Mouse (Mus musculus) NIH3T3 (cell line): Measurements from ENCODE around the gene Ndufa8.
A peak's percentile ranks its signal among the peaks of the same experiment; 100 is the strongest.

Experiments
- DNase-seq: peaks from one replicate; pipeline ENCODE4 v3.0.0-alpha.2; 2012; ENCODE audit warnings: low read depth

Ndufa8 gene

GRCm38 (mm10) chr2:36048164-36048563 is 1.0 kb downstream of the Ndufa8 start:
- no peak for DNase-seq

GRCm38 (mm10) chr2:36040872-36041271 is 8.3 kb downstream of the Ndufa8 start:
- DNase-seq = no peak

DNA sequence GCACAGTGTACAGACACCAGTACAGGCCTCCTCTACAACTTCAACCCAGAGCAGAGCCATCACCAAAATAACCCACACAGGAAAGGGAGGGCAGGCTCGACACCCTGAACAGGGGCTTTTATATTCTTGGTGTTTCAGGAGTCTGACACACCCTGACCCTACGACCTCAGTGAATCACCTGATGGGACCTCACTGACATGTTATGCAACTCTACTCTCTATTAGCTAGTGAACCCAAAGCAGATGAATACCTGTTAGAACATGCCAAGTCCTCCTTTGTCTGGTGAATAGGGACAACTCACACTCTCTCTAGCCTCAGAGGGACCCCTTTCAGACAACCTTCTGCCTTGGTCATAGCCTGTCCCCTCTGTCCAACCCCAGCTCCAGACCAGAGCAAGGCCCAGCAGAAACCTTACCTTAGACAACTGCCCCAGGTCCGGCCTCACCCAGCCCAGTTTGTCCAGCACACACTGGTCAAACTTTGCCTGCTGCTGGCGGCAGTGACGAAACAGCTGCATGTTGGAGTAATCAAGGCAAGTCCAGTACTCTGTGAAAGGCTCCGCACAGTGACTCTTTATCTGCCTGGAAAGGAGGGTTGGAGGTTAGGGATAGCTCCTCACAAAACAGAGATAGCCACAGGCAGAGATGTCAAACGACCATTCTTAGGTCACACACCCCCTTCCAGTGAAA is 9.8 kb downstream of the Ndufa8 start:
- no peak for DNase-seq

- DNase-seq = peak; percentile 11
These were observed 13.7 kb downstream of the Ndufa8 start for GRCm38 (mm10) chr2:36035413-36036081.

DNA sequence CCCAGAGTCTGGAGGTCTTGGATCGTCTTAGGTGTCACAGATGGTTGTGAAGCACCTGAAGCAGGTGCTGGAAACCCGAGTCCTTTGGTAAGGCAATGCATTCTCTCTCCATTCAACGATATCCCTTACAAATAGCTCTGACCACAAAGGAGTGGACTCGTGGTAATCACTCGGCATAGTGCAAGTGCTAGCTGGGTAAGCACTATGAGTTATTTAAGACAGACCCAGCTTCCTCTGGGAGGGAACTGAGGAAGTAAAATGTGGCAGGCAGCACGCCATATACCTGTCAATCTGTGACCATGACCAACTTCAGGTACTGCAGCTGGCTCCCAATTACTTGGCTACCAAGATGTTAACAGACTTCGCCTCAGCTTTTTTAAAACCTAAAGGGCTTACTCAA is 14.3 kb downstream of the Ndufa8 start:
- DNase-seq = no peak

- no peak for DNase-seq
These were observed 15.2 kb downstream of the Ndufa8 start for GRCm38 (mm10) chr2:36033966-36034365.

- DNase-seq = no peak
These were observed 16.3 kb downstream of the Ndufa8 start for GRCm38 (mm10) chr2:36032884-36033283.

DNA sequence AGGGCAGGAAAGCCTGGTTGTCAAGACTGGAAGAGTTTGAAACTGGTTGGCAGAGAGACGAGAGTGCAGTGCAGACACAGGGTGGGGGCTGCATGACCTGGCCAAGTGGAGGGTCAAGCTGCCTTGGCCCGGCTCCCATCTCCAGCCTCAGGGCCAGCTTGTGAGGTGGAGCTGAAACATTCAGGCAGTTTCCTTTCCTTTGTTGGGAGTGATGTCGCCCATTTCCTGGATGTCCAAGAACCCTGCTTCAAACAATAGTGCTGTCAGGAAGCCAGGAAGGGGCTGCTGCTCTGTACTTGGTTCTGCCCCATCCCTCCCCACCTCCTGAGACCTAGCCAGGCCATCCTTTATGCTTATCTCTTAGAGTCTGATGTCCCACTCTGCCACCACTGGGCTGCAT is 25.9 kb downstream of the Ndufa8 start:
- DNase-seq = no peak

DNA sequence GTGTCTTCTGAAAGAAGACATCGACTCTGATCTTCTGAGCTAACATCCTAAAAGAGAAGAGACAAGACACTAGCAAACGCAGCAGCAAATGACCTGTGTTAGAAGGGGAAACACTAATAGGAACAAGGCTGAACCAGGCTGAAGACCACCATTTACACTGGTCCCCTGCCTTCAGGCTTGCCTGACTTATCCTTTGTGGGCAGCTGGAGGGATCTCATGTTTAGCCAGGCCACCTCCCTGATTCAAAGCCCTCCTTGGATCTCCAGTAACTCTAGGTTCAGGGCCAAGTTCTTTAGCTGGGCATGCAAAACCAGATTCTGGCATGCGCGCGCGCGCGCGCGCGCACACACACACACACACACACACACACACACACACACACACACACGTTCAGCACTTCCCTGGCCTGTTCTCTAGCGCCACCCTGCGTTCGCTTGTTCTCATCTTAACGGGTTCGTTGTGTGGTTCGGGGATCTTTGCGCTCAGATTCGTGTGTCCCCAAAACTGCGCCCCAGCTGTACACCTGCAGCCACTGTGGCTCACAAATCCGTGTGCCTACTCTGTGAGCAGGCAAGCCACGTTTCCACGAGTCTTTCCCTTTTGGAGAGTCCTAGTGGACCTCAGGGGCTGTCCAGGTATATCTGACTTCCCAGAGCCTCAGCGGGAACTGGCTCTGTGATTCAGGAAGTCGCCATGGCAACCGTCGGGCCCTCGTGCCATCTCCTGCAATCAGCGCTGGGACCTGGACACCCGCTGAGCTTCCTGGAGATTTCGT is 27.6 kb downstream of the Ndufa8 start:
- peak; percentile 80 for DNase-seq

- DNase-seq = no peak
These were observed 36.2 kb downstream of the Ndufa8 start for GRCm38 (mm10) chr2:36013010-36013409.

- no peak for DNase-seq
These were observed 37.8 kb downstream of the Ndufa8 start for GRCm38 (mm10) chr2:36011331-36011825.

DNA sequence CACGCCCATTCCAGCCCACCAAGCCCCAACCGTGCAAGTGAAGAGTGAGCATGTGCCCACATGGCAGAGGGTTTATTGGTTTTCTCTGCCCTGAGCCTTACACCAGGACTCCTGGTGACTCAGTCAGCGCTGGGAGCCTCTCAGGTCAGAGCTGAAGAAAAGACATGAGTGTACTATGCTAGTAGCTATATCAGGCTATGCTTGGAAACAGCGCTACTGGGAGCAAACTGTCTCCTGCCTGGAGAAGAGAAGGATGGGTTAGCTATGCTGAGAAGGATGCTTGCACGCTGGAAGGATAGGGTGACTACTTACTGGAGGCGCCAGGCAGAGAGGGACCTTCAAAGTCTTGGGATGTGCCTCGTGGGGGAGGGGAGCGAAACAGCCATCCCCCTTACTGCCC is 38.6 kb downstream of the Ndufa8 start:
- DNase-seq = no peak

- peak; percentile 93 for DNase-seq
These were observed 39.8 kb downstream of the Ndufa8 start for GRCm38 (mm10) chr2:36009386-36009785.

DNA sequence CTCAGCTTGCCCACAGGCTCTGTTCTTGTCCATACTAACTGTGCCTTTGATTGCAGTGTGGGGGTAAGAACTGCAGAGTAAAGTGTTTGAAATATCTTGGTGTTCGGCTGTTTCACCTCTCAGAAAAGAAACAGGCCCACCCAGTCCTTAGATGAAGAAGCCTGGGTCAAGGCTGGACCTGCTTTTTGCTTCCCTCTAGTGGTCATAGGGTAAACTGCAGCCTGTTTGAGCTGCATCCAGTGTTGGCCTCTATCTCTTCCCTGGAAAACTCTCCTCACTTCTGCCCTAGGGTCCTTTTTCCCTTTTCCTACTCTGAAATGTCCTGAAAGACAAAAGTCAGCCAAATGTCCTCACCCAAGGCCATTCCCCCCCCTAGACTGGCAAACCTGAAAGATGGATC is 41.1 kb downstream of the Ndufa8 start:
- DNase-seq = peak; percentile 91

DNA sequence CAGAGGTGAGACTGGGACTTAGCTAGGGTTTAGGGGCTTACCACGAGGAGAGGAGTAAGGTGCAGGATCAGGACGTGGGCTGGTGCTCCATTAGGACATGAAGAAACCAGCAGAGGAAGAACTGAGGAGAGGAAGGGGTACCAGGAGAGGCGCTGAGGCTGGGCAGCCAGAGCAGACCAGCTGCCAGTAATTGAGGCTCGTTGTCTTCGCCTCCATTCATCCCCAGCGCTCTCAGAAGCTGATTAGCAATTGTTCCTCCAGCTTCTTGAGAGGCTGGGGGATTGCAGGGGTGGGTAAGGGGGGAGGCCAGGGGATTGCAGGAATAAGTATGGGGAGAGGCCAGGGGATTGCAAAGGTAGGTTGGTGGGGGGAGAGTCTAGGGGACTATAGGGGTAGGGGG is 47.0 kb downstream of the Ndufa8 start:
- DNase-seq = no peak

- DNase-seq = no peak
These were observed 48.8 kb downstream of the Ndufa8 start for GRCm38 (mm10) chr2:36000390-36000789.

DNA sequence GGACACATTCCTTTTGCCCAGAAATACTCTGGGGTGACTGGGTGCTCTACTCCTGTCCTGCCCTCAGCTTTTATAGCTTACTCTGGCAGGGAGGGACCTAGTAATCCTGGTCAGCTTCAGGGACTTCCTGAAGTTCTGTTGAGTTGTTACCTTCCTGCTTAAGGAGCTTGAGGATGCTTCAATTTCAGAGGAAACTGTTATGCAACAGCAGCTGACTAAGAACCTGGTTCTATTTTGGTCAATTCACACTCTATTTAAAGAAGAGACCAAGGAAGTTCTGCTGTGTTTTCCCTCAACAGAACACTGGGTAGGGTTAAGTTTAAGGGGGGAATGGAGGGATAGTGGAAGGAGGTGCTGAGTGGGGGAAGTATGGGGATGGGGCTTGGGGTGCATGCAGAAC is 50.0 kb downstream of the Ndufa8 start:
- DNase-seq = no peak

GRCm38 (mm10) chr2:35998416-35998815 is 50.8 kb downstream of the Ndufa8 start:
- no peak for DNase-seq

DNA sequence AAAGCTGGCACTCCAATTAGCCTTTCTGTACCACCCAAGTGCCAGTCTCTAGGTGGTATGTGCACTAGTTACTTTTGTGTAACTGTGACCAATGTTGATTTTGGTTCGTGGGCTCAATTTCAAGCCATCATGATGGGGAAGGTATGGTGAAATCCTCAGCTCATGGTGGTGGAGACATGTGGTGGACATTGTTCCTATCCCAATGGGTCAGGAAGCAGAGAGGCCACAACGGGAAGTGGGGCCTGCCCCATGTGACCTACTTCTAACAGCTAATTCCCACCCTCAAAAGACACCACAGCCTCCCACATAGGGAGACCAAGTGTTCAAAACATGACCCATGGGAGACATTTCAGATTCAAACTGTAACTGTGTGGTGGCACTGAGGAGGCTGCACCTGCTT is 52.5 kb downstream of the Ndufa8 start:
- DNase-seq = no peak

- peak; percentile 82 for DNase-seq
These were observed 54.9 kb downstream of the Ndufa8 start for GRCm38 (mm10) chr2:35994303-35994702.

GRCm38 (mm10) chr2:35993481-35993880 is 55.7 kb downstream of the Ndufa8 start:
- no peak for DNase-seq

DNA sequence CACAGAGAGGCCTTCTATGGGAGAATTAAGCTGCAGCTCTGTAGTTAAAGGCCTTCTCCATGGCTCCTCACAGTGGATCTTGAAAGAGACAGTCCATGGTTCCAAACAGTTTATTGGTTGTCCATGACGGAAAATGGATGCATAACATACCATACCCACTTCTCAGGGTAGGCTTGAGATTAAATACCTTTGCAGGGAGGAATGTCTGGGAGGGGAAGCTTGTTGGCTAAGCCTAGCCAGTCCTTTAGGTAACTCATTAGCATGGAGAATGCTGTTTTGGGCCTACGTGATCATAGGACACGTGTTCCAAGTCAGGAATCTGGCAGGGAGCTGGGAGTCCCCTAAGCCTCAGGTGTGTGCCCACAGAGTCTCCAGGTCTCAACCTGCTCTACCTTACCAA is 56.9 kb downstream of the Ndufa8 start:
- DNase-seq = no peak
